In the genomic region with DNA sequence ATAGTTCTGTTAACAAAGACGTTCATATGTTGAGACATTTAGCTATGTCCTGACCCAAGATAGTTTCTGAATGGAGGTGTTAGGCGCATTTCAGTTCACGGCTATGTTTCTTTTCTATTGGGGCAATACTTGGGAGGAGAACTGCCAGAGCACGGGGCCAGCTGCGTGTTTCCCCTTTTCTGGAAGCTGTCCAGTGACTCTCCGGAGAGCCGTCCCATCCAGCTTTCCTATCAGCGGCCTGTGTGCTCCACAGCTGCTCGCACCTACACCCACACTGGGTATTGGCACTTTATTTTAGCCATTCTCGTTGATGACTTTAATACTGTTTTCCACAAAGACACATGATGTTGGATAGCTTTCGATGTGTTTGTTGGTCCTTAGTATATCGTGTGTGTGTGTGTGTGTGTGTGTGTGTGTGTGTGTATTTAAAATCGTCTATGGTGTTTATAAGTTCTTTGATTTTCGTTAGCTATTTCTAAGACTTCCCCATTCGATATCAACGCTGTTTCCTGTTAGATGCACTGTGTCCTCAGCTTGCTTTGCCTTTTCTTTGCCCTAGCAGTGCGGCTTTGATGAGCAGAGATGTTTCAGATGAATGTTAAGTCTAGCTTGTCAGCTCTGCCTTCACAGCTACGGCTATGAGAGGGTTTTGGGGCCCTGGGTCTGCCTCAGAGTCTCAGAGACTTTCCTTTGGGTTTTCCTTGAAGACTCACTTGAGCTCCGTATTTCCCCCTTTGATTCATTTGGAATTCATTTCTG, we compare ENCODE assay signal across 10 mouse cellular contexts. TPM values are rescaled to one million over a fixed set of nuclear protein-coding genes. Genes with fewer than 3 reads are reported as not detected.
DNase-seq lines count a peak whose midpoint lies in the region; ATAC-seq and TF ChIP-seq lines count a peak whose summit lies in the region.
"Had no signal": no experiment of that assay in that cellular context is flagged by ENCODE, and none has a peak within 500 bp of the region (broad histone marks: within the 10 kb centered on the region; RNA-seq: fewer than 3 reads in every experiment).

No protein-coding gene starts in this region.

- no peak for ATAC-seq in heart, embryonic 11.5 days (replicated peaks; ENCODE audit: insufficient number of reproducible peaks, low FRiP score, low TSS enrichment)
- peak; percentile 72 for ATAC-seq in lung, postnatal 0 days

- peak; percentile 28; the same call in 1 of the 2 replicates for TF ChIP-seq EP300 in lung, postnatal 0 days (IDR thresholded peaks at IDR 0.05)

- no peak for TF ChIP-seq CTCF in lung, postnatal 0 days (IDR thresholded peaks at IDR 0.05)

- no peak overlapping the region for H3K4me3 ChIP-seq in heart, embryonic 11.5 days (ENCODE audit: low read depth, low read length)
- H3K4me3 ChIP-seq in lung, postnatal 0 days (ENCODE audit: low read depth, low read length), result no peak overlapping the region
- H3K4me3 ChIP-seq: neural tube, embryonic 12.5 days had no signal

- no peaks in the 10 kb centered on the region for H3K36me3 ChIP-seq in heart, embryonic 11.5 days (ENCODE audit: control insufficient read depth, insufficient read depth, low read length)
- H3K36me3 ChIP-seq in lung, postnatal 0 days (ENCODE audit: insufficient read depth, low read length), result no peaks in the 10 kb centered on the region
- H3K36me3 ChIP-seq: neural tube, embryonic 12.5 days had no signal

- H3K27me3 ChIP-seq in heart, embryonic 11.5 days (ENCODE audit: control insufficient read depth, insufficient read depth, low read length), result no peaks in the 10 kb centered on the region
- no peaks in the 10 kb centered on the region for H3K27me3 ChIP-seq in lung, postnatal 0 days (replicated peaks; ENCODE audit: insufficient read depth, low read length)
- H3K27me3 ChIP-seq: neural tube, embryonic 12.5 days had no signal

- no peak overlapping the region for H3K9ac ChIP-seq in heart, embryonic 11.5 days (ENCODE audit: low read depth, low read length)
- H3K9ac ChIP-seq in lung, postnatal 0 days (replicated peaks; ENCODE audit: low read depth), result no peak overlapping the region
- H3K9ac ChIP-seq: neural tube, embryonic 12.5 days had no signal

- peak overlapping the region; percentile 15; the same call in 1 of the 2 replicates for H3K4me2 ChIP-seq in heart, embryonic 11.5 days
- peak overlapping the region; percentile 23 for H3K4me2 ChIP-seq in lung, postnatal 0 days (replicated peaks; ENCODE audit: low read depth, low read length)
- H3K4me2 ChIP-seq: neural tube, embryonic 12.5 days had no signal

- peak; percentile 59 to 85 for DNase-seq in adrenal gland, adult (ENCODE audit: inconsistent age in 2 of 2, low spot score in 1 of 2)
- DNase-seq in adrenal gland, postnatal 4 days (ENCODE audit: low spot score in 2 of 2), result no peak
- DNase-seq in adrenal gland, postnatal 25 days, result peak; percentile 30
- peak; percentile 79 for DNase-seq in lung, postnatal 0 days (ENCODE audit: low spot score)
- no peak for DNase-seq in kidney, postnatal 10 days
- no peak for DNase-seq in urinary bladder, adult 2 months (ENCODE audit: low spot score)
- no peak for DNase-seq in thymus, postnatal 14 days
- DNase-seq: kidney, postnatal 14 days had no signal

- peaks cover 28% of the 10 kb centered on the region for H3K4me1 ChIP-seq in heart, embryonic 11.5 days (ENCODE audit: control insufficient read depth, insufficient read depth, low read length)
- peaks cover 11% of the 10 kb centered on the region; the same call in 1 of the 2 replicates for H3K4me1 ChIP-seq in lung, postnatal 0 days (ENCODE audit: insufficient read depth, low read depth, low read length)

- WGBS in heart, embryonic 11.5 days (ENCODE audit: insufficient replicate concordance), result 49% methylated on average over 19 of the region's 19 CpGs
- 32% methylated on average over 19 of the region's 19 CpGs for WGBS in lung, postnatal 0 days

- peak overlapping the region; percentile 74 for H3K27ac ChIP-seq in heart, embryonic 11.5 days (ENCODE audit: low read depth, low read length)
- H3K27ac ChIP-seq in lung, postnatal 0 days (ENCODE audit: low read length), result peak overlapping the region; percentile 63; the same call in 1 of the 2 replicates
- H3K27ac ChIP-seq: neural tube, embryonic 12.5 days had no signal

- no peaks in the 10 kb centered on the region for H3K9me3 ChIP-seq in heart, embryonic 11.5 days (replicated peaks; ENCODE audit: control insufficient read depth, low read length)
- H3K9me3 ChIP-seq in lung, postnatal 0 days (ENCODE audit: low read length), result no peaks in the 10 kb centered on the region
- H3K9me3 ChIP-seq: neural tube, embryonic 12.5 days had no signal

RNA-seq across cellular contexts. Expression of a gene that starts 34.2 kb away (rescaled TPM):
- total RNA-seq in adrenal gland, postnatal 4 days (2021), result 100 to 1,000 TPM in 1 of 2 experiments, 10 to 100 TPM in 1; 99.4 to 100 TPM
- total RNA-seq in adrenal gland, postnatal 25 days (2021), result 94.4 and 105 TPM in 2 replicates
- 106 and 114 TPM in 2 replicates for polyA plus RNA-seq in heart, embryonic 11.5 days (2014; fragmentation: Nextera tagmentation; extraction: Ambion mirVana)
- 36.6 and 39.9 TPM in 2 replicates for polyA plus RNA-seq in lung, postnatal 0 days (2015; fragmentation: Nextera tagmentation; extraction: Ambion mirVana)
- polyA plus RNA-seq in urinary bladder, adult 2 months (2012; rRNA removed), result 160 and 167 TPM in 2 replicates

Comparison
In these comparisons a context has a peak if more than half of its experiments do, and no peak if none do; other contexts are left out.
1. DNase-seq: peak in adrenal gland, adult (2 of 2), adrenal gland, postnatal 25 days (single experiment) and lung, postnatal 0 days (single experiment); none in adrenal gland, postnatal 4 days (0 of 2), kidney, postnatal 10 days (single experiment), urinary bladder, adult 2 months (single experiment) and thymus, postnatal 14 days (single experiment).